Mouse (Mus musculus): ENCODE measurements around the gene Gpn1. TPM values are rescaled to one million over a fixed set of nuclear protein-coding genes. Genes with fewer than 3 reads are reported as not detected.
"Not testable (repeated sequence)": the region's sequence is repeated elsewhere in the genome, so short reads cannot be mapped to it uniquely, and the experiment has no call there.

Gpn1 gene
- 22.0 and 31.5 TPM in 2 replicates for total RNA-seq (2014; fragmentation: Nextera tagmentation)
- 35.3 and 46.6 TPM in 2 replicates for total RNA-seq (2017)

DNA sequence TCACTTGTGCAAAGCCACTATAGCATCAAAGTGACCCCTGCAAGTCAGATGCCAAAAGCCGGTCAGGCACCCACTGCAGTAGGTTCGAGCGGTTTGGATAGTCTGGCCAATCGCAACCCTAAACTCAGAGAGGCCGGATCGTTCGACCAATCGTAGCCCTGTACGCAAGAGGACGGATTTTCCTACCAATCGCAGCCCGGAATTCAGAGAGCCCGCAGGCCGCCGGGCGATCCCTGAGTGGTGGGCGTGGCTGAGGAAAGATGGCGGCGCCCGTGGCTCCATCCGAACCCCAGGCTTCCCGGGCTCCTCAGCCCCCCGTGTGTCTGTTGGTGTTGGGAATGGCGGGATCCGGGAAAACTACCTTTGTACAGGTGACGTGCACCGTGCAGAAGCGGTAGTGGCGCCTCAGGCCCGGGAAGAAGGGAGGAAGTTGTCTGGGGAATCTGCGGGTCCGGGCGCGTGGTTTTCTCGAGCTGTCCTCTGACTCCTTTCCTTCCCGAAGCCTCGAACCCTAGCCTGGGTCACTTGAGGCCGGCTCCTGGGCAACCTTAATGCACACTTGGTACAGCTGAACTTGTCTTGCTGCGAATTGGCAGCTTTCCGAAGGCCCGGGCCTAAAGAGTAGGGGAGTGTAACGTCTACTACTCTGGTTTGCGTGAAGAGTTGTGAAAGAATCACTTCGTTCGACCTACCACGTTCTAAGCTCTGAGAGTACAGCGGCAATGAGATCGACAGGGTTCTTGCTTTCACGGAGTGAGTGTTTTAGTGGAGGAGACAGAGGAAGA lies at the start of gene Gpn1:
Gpn1 (plus strand) TSS at position 229 of the 785 bp plus-strand sequence.
- peak; percentile 99 for ATAC-seq (replicated peaks; ENCODE audit: poor library complexity, severe bottlenecking)

DNA sequence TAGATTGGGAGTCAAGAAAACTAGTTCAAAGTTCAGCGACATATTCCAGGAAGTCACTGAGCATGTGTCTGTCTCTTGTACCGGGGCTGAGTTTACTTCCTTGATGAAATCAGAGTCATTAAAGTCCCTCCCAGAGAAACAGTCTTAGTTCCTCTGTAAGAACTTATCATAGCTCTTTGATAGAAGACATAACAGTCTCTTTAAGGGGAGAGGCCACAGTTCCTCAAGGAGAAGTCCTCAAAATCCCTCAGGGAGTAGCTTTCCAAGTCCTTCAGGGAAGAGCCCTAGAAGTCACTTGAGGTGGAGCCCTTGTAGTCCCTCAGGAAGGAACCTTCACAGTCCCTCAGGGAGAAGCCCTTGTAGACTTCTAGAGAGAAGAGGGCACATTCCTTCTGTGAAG lies 43.2 kb upstream of the Gpn1 start:
- ATAC-seq (replicated peaks; ENCODE audit: poor library complexity, severe bottlenecking), result no peak

DNA sequence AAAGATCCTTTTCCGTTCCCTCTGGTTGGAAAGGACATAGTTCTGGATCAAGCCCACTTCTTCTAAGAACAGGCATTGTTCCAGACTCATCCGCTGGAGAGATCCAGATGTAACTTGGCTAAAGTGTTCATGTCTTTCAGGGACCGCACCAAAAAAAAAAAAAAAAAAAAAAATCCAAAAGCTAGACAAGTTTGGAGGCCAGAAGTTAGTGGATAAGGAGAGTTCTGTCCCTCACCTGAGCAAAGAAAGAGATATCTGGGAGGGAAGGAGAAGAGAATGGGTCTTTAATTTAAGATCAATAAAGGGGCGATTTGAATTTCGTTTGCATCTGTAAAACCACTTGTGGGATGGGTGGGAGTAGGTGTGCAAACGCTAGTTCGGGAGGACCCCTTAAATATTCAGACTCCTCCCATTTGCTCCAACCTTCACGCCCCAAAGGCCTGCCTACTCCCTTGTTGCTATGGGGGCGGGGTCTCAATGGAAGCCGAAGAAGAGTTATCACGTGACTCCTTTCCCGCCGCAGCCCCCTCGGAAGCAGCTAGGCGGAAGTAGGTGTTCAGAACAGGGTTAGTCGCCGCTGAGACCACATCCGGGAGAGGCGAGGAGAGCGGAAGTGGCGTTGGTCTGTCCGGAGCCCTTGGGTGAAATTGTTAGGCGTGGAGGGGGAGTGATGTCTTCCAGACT lies 42.5 kb upstream of the Gpn1 start, which contains the start of gene Zfp512:
Zfp512 (plus strand) TSS at position 554 of the 684 bp plus-strand sequence.
- peak; percentile 98 for ATAC-seq (replicated peaks; ENCODE audit: poor library complexity, severe bottlenecking)

DNA sequence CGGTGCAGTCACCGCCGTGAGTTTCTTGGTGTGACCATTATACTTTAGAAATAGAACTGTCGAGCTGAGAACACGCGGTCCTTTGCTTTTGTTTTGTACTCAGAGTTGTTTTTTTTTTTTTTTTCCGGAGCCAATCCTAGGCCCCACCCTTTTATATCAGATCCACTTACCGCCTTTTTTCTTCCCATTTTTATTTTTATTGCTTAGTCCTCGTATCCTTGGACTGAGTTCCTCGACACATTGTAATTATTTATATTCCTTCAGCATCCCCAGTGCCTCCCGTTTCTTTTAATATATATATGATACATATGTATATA lies 42.0 kb upstream of the Gpn1 start:
- no peak for ATAC-seq (replicated peaks; ENCODE audit: poor library complexity, severe bottlenecking)

DNA sequence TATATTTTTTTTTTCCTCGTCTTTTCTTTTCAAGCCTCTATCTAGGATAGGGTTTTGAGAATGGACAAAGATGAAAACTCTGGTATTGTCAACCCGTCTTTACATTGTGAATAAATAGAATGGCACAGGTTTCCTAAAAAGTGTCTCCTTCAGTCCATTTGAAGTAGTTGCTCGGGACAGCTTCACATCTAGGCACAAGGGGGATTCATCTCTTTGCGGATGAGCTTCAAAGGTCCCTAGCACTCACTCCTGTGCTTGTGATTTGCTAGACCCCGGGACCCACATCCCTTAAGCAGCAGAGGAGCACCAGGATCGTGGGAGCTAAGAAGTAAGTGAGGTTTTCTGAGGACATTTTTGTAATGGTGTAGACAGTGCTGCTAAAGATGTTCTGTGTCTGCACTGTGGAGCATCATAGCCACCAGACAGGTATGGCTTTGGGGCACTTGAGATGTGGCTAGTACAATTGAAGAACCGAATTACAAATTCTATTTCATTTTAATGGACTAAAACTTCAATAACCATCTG lies 41.6 kb upstream of the Gpn1 start:
- no peak for ATAC-seq (replicated peaks; ENCODE audit: poor library complexity, severe bottlenecking)

DNA sequence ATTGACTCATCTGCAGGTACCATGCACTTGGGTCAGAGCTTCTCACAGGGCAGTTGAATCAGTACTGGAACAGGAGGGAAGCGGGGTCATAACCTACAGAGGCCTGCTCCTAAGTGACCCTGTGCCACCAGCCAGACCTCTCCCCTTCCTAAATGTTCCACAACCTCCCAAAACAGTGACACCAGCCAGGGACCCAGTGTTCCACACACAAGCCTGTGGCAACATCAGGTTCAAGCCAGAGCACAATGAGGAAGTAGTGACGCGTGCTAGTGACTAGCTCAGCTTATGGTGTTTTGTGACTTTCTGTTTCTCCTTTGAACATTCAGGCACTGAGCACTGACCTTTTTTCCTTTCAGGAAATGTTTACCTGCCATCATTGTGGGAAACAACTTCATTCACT lies 26.7 kb upstream of the Gpn1 start:
- peak; percentile 90 for ATAC-seq (replicated peaks; ENCODE audit: poor library complexity, severe bottlenecking)

DNA sequence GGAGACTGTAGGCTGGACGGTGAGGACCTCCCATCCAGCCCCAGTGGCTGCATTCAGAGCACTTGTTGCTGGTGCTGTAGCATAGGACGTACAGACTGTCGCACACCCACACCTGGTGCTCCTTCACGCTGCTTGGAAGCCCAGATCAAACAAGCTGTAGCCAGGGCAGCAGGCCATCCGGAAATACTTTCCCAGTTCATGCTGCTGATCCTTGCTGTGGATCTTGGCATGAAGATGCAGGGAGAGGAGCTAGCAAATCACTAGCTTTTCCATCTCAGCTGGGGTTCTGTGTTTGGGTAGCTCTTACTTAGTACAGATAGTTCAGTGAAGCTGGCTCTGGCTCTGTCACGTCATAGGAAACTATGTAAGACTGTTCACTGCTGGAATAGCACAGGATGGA lies 24.8 kb upstream of the Gpn1 start:
- no peak for ATAC-seq (replicated peaks; ENCODE audit: poor library complexity, severe bottlenecking)

DNA sequence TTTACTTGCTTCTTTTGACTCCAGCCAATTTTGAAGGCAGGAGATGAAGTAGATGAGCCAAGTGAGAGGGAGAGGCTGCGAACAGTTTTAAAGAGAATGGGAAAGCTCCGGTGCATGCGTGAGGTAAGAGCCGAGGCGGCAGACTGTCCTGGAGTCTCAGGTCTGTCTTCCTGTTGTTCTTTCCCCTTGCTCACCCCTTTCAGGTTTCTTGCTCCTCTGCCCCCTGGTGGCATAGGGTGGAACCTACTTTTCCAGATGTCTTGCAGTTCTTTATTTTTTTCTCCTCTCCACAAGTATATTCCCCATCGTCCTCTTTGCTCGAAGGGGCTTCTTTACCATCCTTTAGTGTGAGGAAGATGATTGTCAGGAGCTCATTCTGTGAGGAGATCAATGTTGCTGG lies 24.2 kb upstream of the Gpn1 start:
- ATAC-seq (replicated peaks; ENCODE audit: poor library complexity, severe bottlenecking), result peak; percentile 71

DNA sequence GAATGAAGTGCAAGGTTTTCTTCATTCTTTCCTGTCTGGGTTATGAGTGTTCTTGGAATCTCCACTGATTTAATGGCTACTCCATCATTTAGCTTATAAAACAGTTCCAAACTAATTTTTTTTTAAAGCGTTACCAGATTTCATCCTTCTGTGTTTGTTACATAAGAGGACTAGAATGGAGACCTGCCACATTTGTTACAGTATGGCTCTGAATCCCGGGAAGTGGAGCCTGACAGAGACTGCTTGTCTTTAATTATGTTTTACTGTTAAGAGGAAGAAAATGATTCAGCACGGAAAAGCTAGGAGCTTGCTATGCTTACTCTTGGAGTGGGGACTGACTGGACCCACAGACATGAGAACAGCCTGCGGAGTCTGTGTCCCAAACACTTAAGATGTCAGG lies 14.0 kb upstream of the Gpn1 start:
- ATAC-seq (replicated peaks; ENCODE audit: poor library complexity, severe bottlenecking), result no peak

DNA sequence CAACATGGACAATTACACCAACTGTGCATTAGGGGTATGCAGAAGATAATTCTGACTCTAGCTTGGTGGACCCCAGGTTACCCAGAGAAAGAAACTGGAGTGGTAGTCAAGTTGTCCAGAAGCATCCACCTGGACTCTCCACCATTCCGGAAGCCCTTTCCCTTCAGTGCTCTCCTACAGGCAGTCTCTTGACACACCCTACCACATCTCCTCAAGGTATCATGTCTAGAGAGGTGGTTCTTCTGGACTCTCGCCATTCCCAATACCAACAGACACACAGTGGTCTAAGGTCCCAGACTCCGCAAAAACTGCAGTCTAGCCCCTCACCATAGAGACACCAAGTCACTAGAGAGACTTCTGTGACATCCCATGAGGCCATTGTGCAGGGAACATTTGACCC lies 9.1 kb upstream of the Gpn1 start, which contains the start of gene 4930548H24Rik:
4930548H24Rik (plus strand) TSS at position 301 of the 400 bp plus-strand sequence.
- ATAC-seq (replicated peaks; ENCODE audit: poor library complexity, severe bottlenecking), result no peak

DNA sequence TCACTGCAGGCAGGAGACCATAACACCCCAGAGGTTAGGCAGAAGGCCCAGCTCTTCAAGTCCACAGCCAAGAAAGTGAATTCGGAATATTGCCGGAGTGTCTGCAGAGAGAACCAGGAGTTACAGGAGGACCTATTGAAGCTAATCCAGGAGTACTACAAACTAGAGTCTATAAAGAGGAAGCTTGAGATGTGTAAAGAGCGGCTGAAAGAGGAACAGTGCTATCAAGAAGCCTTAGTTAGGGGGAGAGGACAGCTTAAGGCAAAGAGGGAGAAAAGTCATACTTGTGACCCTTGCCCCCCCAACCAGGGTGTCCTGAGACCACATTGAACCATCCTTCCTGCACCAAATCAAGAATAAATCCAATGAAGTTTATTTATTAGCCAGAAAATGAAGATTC lies 6.7 kb upstream of the Gpn1 start:
- ATAC-seq (replicated peaks; ENCODE audit: poor library complexity, severe bottlenecking), result peak; percentile 79

DNA sequence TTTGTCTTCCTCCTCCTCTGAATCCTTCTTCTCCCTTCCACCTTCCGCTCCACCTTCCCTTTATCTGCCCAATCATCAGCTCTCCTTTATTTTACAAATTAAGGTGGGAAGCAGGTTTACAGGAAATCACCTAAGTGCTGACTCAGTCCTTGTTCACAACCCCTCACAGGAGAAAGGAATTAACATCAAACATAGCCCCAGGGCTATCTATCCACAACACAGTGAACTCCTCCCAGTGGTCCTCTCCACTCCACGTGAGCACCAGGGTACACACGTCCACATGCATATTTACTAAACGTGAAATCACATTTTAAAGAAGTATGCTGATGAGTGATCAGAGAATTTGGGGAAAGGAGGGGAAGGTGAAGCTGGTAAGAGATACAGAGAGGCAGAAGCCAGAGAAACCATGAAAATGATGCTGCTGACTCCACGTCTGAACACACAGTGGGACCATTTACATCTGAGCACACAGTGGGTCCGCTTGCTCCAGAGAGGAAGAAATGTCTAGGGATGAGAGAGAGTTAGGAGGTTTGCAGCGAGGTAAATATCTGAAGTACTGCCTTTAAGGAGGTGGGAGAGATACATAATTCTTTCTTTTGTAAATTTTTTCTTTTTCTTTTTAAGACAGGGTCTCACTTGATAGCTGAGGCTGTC lies 5.3 kb upstream of the Gpn1 start:
- ATAC-seq (replicated peaks; ENCODE audit: poor library complexity, severe bottlenecking), result no peak

DNA sequence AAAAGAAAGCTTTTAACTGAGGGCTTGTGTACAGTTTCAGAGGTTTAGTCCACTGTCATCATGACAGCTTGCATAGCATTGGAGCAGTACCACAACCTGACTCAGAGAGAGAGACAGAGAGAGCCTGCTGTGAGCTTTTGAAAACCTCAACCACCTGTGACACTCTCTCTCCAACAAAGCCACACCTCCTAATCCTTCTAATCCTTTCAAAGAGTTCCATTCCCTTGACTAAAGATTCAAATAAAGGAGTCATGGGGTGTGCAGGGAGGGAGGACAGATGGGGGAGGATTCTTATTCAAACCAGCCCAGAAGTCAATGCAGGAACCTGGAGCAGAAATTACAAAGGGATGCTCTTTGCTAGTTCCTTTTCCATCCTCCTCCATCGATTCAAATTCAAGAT lies 2.5 kb upstream of the Gpn1 start:
- ATAC-seq (replicated peaks; ENCODE audit: poor library complexity, severe bottlenecking), result no peak

DNA sequence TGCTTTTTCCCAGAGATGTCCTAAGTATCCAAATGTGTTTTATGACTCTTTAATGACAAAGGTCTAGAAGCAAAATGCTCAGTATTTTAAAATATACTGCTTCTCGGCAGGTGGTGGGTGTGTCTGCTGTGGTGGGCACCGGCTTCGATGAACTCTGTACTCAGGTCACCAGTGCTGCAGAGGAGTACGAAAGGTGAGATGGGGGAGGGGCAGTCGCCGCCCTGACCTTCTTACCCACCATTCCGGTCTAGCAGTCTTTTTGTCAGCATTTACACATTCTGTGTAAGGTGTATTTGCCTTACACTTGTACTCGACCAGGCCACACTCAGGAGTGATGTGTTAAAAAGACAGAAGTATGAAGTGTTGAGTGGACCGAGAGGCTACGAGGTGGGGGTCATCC lies 10.3 kb downstream of the Gpn1 start:
- no peak for ATAC-seq (replicated peaks; ENCODE audit: poor library complexity, severe bottlenecking)

DNA sequence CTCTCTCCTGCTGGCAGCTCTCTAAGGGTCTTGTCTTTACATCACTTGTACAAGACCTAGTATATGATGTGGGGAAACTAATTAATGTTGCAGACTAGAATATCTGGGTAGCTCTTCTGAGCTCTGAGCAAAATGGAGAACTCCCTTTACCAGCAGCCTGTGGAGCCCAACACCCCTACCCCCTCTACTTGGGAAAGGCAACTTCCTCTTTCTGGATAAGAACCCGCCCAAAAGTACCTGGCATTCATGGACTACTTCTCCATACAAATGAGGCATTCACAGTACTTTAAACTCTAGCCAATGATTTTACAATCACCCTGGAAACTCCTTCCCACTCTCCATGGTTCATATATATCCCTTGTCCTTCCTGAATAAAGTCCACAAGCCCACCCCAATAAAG lies 17.9 kb downstream of the Gpn1 start:
- peak; percentile 94 for ATAC-seq (replicated peaks; ENCODE audit: poor library complexity, severe bottlenecking)

DNA sequence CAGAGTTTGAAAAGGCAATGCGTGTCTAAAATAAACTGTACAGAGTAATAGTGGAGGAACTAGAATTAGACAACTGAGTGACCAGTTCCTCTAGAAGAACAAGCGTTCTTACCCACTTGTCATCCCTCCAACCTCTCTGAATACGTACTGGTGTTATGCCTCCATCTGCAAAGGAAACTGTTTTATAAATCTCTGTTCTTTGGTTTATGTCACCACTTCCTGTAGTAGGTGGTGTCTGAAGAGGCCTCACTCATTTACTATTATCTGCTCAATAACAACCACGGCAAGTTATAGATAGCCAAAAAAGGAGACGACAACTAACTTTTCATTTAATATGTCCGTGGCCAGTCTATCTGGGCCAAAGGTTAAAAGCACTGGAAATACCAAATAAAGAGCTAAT lies 26.0 kb downstream of the Gpn1 start:
- ATAC-seq (replicated peaks; ENCODE audit: poor library complexity, severe bottlenecking), result no peak

DNA sequence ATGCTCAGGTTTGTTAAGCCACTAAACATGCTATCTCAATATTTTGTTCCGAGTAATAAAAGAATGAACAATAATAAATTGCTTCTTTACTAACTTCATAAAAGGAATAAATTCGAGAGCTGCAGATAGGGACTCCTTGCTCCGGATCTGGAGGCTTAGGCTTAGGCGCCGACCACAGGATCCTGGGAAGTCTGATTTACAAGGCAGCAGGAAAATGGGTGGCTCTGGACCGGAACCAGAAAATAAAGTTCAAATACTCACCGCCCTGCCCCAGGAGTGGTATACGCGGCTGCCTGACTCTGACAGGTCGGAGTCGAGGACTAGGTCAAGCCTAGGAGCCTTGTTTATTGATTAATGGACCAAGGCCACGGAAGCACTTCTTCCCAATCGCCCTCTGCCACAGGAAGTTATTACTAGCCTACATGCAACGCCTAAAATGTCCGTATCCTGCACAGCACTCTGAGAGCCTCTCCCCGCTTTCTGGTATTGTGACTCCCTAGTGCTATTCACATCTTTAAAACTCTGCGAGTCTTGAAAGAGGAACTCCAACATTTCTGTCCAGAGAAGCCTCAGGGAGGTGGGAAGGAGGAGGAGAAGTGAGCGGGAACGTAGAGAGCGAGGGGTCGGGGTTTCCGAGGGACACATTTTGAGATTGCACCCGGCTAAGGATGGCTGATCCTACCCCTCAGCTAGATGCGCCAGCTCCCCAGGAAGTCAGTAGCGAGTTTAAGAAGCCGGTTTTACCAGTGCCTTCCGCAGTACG lies 32.0 kb downstream of the Gpn1 start, which contains the start of gene Slc4a1ap:
Slc4a1ap (plus strand) TSS at position 642 of the 763 bp plus-strand sequence.
- ATAC-seq (replicated peaks; ENCODE audit: poor library complexity, severe bottlenecking), result peak; percentile 92

DNA sequence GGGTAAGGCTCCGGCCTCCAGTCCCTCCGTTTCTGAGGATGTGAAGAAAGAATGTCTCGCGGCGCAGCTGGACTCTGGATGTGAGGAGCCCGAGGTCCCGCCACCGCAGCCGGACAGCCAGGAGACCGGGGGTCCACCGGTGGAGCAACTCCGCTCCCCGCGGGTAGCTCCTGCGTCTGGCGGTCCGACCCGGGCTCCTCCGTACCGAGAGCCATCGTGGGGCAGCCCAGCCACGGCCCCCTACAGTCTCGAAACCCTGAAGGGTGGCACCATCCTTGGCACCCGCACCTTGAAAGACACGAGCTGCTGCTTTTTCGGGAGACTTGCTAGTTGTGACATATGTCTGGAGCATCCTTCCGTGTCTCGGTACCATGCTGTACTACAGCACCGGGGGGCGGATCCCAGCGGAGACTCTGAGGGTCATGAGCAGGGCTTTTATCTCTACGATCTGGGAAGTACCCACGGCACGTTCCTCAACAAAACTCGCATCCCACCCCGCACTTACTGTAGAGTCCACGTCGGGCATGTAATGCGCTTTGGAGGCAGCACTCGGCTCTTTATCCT lies 32.7 kb downstream of the Gpn1 start:
- ATAC-seq (replicated peaks; ENCODE audit: poor library complexity, severe bottlenecking), result peak; percentile 26

DNA sequence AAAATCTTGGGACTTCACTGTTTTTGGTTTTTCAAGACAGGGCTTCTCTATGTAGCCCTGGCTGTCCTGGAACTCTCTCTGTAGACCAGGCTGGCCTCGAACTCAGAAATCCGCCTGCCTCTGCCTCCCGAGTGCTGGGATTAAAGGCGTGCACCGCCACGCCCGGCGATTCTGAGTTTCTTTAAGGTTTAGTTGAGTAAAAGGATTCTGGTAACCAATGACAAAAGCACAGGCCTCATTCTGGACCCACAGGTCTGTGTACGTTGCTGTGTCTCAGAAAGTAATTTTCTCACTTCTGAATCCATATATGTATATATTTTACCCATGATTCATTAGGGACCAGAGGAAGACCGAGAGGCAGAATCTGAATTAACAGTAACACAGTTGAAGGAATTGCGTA lies 33.2 kb downstream of the Gpn1 start, which contains the start of gene Supt7l:
Supt7l (minus strand) TSS at position 101 of the 400 bp plus-strand sequence.
- not testable (repeated sequence) for ATAC-seq (replicated peaks; ENCODE audit: poor library complexity, severe bottlenecking)

DNA sequence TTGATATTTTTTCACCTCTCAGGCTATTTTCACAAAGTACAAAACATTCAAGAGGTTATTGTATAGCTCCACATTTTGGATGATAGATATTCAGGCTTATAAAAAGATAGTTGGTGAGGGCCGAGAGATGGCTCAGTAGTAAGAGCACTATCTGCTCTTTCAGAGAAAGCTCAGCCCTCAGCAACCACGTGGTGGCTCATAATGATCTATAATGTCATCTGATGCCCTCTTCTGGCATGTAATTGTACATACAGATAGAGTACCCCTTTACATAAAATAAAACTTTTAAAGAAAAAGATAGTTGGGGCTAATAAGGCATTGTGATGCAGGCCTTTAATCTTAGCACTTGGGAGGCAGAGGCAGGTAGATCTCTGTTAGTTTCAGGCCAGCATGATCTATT lies 34.0 kb downstream of the Gpn1 start:
- no peak for ATAC-seq (replicated peaks; ENCODE audit: poor library complexity, severe bottlenecking)
